Mouse (Mus musculus): Measurements from ENCODE around the gene Ttc17. TPM values are rescaled to one million over a fixed set of nuclear protein-coding genes. Genes with fewer than 3 reads are reported as not detected.
"Not testable (repeated sequence)": the region's sequence is repeated elsewhere in the genome, so short reads cannot be mapped to it uniquely, and the experiment has no call there.

Gene Ttc17
- polyA plus RNA-seq, 1 experiment from 2014 or later: 13.7 TPM

- Histone ChIP-seq H3K27me3 (replicated peaks; ENCODE audit: insufficient read depth, low read length) (no peaks in the 10 kb centered on the region), H3K4me1 (ENCODE audit: insufficient read depth, low read depth, low read length) (no peaks in the 10 kb centered on the region), H3K36me3 (ENCODE audit: insufficient read depth, low read length) (no peaks in the 10 kb centered on the region), H3K27ac (ENCODE audit: low read length) (no peak overlapping the region), H3K9me3 (ENCODE audit: low read length) (no peaks in the 10 kb centered on the region), H3K4me3 (ENCODE audit: low read depth, low read length) (no peak overlapping the region), H3K9ac (replicated peaks; ENCODE audit: low read depth) (no peak overlapping the region), H3K4me2 (replicated peaks; ENCODE audit: low read depth, low read length) (no peak overlapping the region)
- ATAC-seq (no peak), DNase-seq (ENCODE audit: low spot score) (no peak)
- TF ChIP-seq CTCF (IDR thresholded peaks at IDR 0.05) (no peak), EP300 (IDR thresholded peaks at IDR 0.05) (no peak)
- WGBS: 69% methylated on average over 9 of the region's 9 CpGs
Measured at GRCm38 (mm10) chr2:94389000-94389399, 17.5 kb downstream of the Ttc17 start.

- H3K27me3 ChIP-seq (replicated peaks; ENCODE audit: insufficient read depth, low read length): no peaks in the 10 kb centered on the region
- H3K36me3 ChIP-seq (ENCODE audit: insufficient read depth, low read length): no peaks in the 10 kb centered on the region
- H3K4me1 ChIP-seq (ENCODE audit: insufficient read depth, low read depth, low read length): no peaks in the 10 kb centered on the region
- no peak for TF ChIP-seq EP300 (IDR thresholded peaks at IDR 0.05)
- no peak for DNase-seq (ENCODE audit: low spot score)
- H3K27ac ChIP-seq (ENCODE audit: low read length): no peak overlapping the region
- H3K9ac ChIP-seq (replicated peaks; ENCODE audit: low read depth): no peak overlapping the region
- no peak overlapping the region for H3K4me3 ChIP-seq (ENCODE audit: low read depth, low read length)
- 92% methylated on average over 5 of the region's 5 CpGs for WGBS
- ATAC-seq: no peak
- H3K4me2 ChIP-seq (replicated peaks; ENCODE audit: low read depth, low read length): no peak overlapping the region
- no peaks in the 10 kb centered on the region for H3K9me3 ChIP-seq (ENCODE audit: low read length)
Measured at GRCm38 (mm10) chr2:94387846-94388245, 18.6 kb downstream of the Ttc17 start.

- not testable (repeated sequence) for H3K4me2 ChIP-seq (replicated peaks; ENCODE audit: low read depth, low read length); H3K4me1 ChIP-seq (ENCODE audit: insufficient read depth, low read depth, low read length); DNase-seq (ENCODE audit: low spot score); H3K27ac ChIP-seq (ENCODE audit: low read length); H3K27me3 ChIP-seq (replicated peaks; ENCODE audit: insufficient read depth, low read length); H3K9ac ChIP-seq (replicated peaks; ENCODE audit: low read depth); ATAC-seq; H3K4me3 ChIP-seq (ENCODE audit: low read depth, low read length); H3K36me3 ChIP-seq (ENCODE audit: insufficient read depth, low read length); H3K9me3 ChIP-seq (ENCODE audit: low read length)
- WGBS: 91% methylated on average over 10 of the region's 10 CpGs
Measured at GRCm38 (mm10) chr2:94384483-94384882, 22.0 kb downstream of the Ttc17 start.

GRCm38 (mm10) chr2:94381057-94381647 lies 25.3 kb downstream of the Ttc17 start:
- DNase-seq (ENCODE audit: low spot score): no peak
- TF ChIP-seq EP300 (IDR thresholded peaks at IDR 0.05) (no peak), CTCF (IDR thresholded peaks at IDR 0.05) (no peak)
- 72% methylated on average over 2 of the region's 2 CpGs for WGBS
- Histone ChIP-seq H3K4me1 (ENCODE audit: insufficient read depth, low read depth, low read length) (no peaks in the 10 kb centered on the region), H3K9me3 (ENCODE audit: low read length) (no peaks in the 10 kb centered on the region), H3K9ac (replicated peaks; ENCODE audit: low read depth) (no peak overlapping the region), H3K4me3 (ENCODE audit: low read depth, low read length) (no peak overlapping the region), H3K4me2 (replicated peaks; ENCODE audit: low read depth, low read length) (no peak overlapping the region), H3K27ac (ENCODE audit: low read length) (no peak overlapping the region), H3K36me3 (ENCODE audit: insufficient read depth, low read length) (0 out of 2 replicates have a peak, but pooled peaks cover 10% of the 10 kb centered on the region), H3K27me3 (replicated peaks; ENCODE audit: insufficient read depth, low read length) (no peaks in the 10 kb centered on the region)
- ATAC-seq: no peak

- Histone ChIP-seq H3K27me3 (replicated peaks; ENCODE audit: insufficient read depth, low read length) (no peaks in the 10 kb centered on the region), H3K9ac (replicated peaks; ENCODE audit: low read depth) (no peak overlapping the region), H3K9me3 (ENCODE audit: low read length) (no peaks in the 10 kb centered on the region), H3K4me3 (ENCODE audit: low read depth, low read length) (no peak overlapping the region), H3K36me3 (ENCODE audit: insufficient read depth, low read length) (peaks cover 29% of the 10 kb centered on the region), H3K4me1 (ENCODE audit: insufficient read depth, low read depth, low read length) (no peaks in the 10 kb centered on the region), H3K4me2 (replicated peaks; ENCODE audit: low read depth, low read length) (no peak overlapping the region), H3K27ac (ENCODE audit: low read length) (no peak overlapping the region)
- ATAC-seq (no peak), DNase-seq (ENCODE audit: low spot score) (no peak)
- 89% methylated on average over 11 of the region's 11 CpGs for WGBS
- peak; percentile 27; the same call in 1 of the 2 replicates for TF ChIP-seq CTCF (IDR thresholded peaks at IDR 0.05)
- TF ChIP-seq EP300 (IDR thresholded peaks at IDR 0.05): no peak
Measured at GRCm38 (mm10) chr2:94378678-94379077, 27.8 kb downstream of the Ttc17 start.

- H3K36me3 ChIP-seq (ENCODE audit: insufficient read depth, low read length): peaks cover 35% of the 10 kb centered on the region
- H3K9me3 ChIP-seq (ENCODE audit: low read length): no peaks in the 10 kb centered on the region
- no peaks in the 10 kb centered on the region for H3K4me1 ChIP-seq (ENCODE audit: insufficient read depth, low read depth, low read length)
- TF ChIP-seq CTCF (IDR thresholded peaks at IDR 0.05) (peak; percentile 62), EP300 (IDR thresholded peaks at IDR 0.05) (no peak)
- WGBS: 88% methylated on average over 6 of the region's 6 CpGs
- no peaks in the 10 kb centered on the region for H3K27me3 ChIP-seq (replicated peaks; ENCODE audit: insufficient read depth, low read length)
- H3K9ac ChIP-seq (replicated peaks; ENCODE audit: low read depth): no peak overlapping the region
- DNase-seq (ENCODE audit: low spot score) (no peak), ATAC-seq (no peak)
- H3K27ac ChIP-seq (ENCODE audit: low read length): no peak overlapping the region
- no peak overlapping the region for H3K4me2 ChIP-seq (replicated peaks; ENCODE audit: low read depth, low read length)
- H3K4me3 ChIP-seq (ENCODE audit: low read depth, low read length): no peak overlapping the region
Measured at GRCm38 (mm10) chr2:94371093-94371492, 35.4 kb downstream of the Ttc17 start.

- DNase-seq (ENCODE audit: low spot score) (no peak), ATAC-seq (no peak)
- H3K4me2 ChIP-seq (replicated peaks; ENCODE audit: low read depth, low read length): no peak overlapping the region
- peaks cover 34% of the 10 kb centered on the region for H3K36me3 ChIP-seq (ENCODE audit: insufficient read depth, low read length)
- H3K9me3 ChIP-seq (ENCODE audit: low read length): no peaks in the 10 kb centered on the region
- WGBS: 92% methylated on average over 6 of the region's 6 CpGs
- H3K4me1 ChIP-seq (ENCODE audit: insufficient read depth, low read depth, low read length): no peaks in the 10 kb centered on the region
- no peak overlapping the region for H3K4me3 ChIP-seq (ENCODE audit: low read depth, low read length)
- no peaks in the 10 kb centered on the region for H3K27me3 ChIP-seq (replicated peaks; ENCODE audit: insufficient read depth, low read length)
- no peak overlapping the region for H3K9ac ChIP-seq (replicated peaks; ENCODE audit: low read depth)
- no peak overlapping the region for H3K27ac ChIP-seq (ENCODE audit: low read length)
- TF ChIP-seq CTCF (IDR thresholded peaks at IDR 0.05) (no peak), EP300 (IDR thresholded peaks at IDR 0.05) (no peak)
Measured at GRCm38 (mm10) chr2:94363821-94364220, 42.7 kb downstream of the Ttc17 start.
